ENCODE assay signal across 8 mouse cellular contexts in genomic region chr2:166683885-166684544, GRCm38 (mm10). TPM values are rescaled to one million over a fixed set of nuclear protein-coding genes. Genes with fewer than 3 reads are reported as not detected.
DNase-seq lines count a peak whose midpoint lies in the region; ATAC-seq lines count a peak whose summit lies in the region.

No protein-coding gene starts in this region.

- peak; percentile 64 for ATAC-seq in intestine, embryonic 15.5 days

- no peak overlapping the region for H3K4me3 ChIP-seq in intestine, embryonic 15.5 days (replicated peaks)
- peak overlapping the region; percentile 23; the same call in 1 of the 2 replicates for H3K4me3 ChIP-seq in midbrain, embryonic 10.5 days

- H3K4me2 ChIP-seq in intestine, embryonic 15.5 days (replicated peaks), result peak overlapping the region; percentile 36

- H3K36me3 ChIP-seq in intestine, embryonic 15.5 days, result no peaks in the 10 kb centered on the region
- peaks cover 4% of the 10 kb centered on the region; the same call in 1 of the 2 replicates for H3K36me3 ChIP-seq in midbrain, embryonic 10.5 days

- peaks cover 15% of the 10 kb centered on the region for H3K4me1 ChIP-seq in intestine, embryonic 15.5 days (replicated peaks)
- H3K4me1 ChIP-seq in midbrain, embryonic 10.5 days, result peaks cover 73% of the 10 kb centered on the region

- H3K27me3 ChIP-seq in intestine, embryonic 15.5 days (replicated peaks), result no peaks in the 10 kb centered on the region
- no peaks in the 10 kb centered on the region for H3K27me3 ChIP-seq in midbrain, embryonic 10.5 days (ENCODE audit: low read depth, poor library complexity, severe bottlenecking)

- no peaks in the 10 kb centered on the region for H3K9me3 ChIP-seq in intestine, embryonic 15.5 days
- no peaks in the 10 kb centered on the region for H3K9me3 ChIP-seq in midbrain, embryonic 10.5 days (replicated peaks)

- H3K27ac ChIP-seq in intestine, embryonic 15.5 days, result no peak overlapping the region
- peak overlapping the region; percentile 80 for H3K27ac ChIP-seq in midbrain, embryonic 10.5 days (replicated peaks)

- DNase-seq in kidney, postnatal 10 days, result peak; percentile 56
- no peak for DNase-seq in kidney, adult 8-10 months
- DNase-seq in embryo, embryonic 10 days (ENCODE audit: low spot score), result peak; percentile 77
- DNase-seq in midbrain, embryonic 10.5 days (ENCODE audit: low spot score), result peak; percentile 63
- no peak for DNase-seq in thymus, postnatal 36 days
- no peak for DNase-seq in cerebellum, adult 8-10 months
- no peak for DNase-seq in frontal cortex, postnatal 14 days (ENCODE audit: low spot score in 2 of 2)

- H3K9ac ChIP-seq in intestine, embryonic 15.5 days, result no peak overlapping the region

- WGBS in intestine, embryonic 15.5 days, result 18% methylated on average over 13 of the region's 13 CpGs
- 14% methylated on average over 13 of the region's 13 CpGs for WGBS in midbrain, embryonic 10.5 days

RNA-seq across cellular contexts. Expression of gene Prex1, which starts 29.6 kb away (rescaled TPM):
- polyA plus RNA-seq in intestine, embryonic 15.5 days (2015; fragmentation: Nextera tagmentation; extraction: Ambion mirVana), result 9.6 and 10.6 TPM in 2 replicates
- 32.3 and 33.7 TPM in 2 replicates for polyA plus RNA-seq in midbrain, embryonic 10.5 days (2016; fragmentation: Nextera tagmentation; extraction: Ambion mirVana)

Comparison
In these comparisons a context has a peak if more than half of its experiments do, and no peak if none do; other contexts are left out.
1. DNase-seq: peak in kidney, postnatal 10 days (single experiment), embryo, embryonic 10 days (single experiment) and midbrain, embryonic 10.5 days (single experiment); none in kidney, adult 8-10 months (0 of 2), thymus, postnatal 36 days (0 of 2), cerebellum, adult 8-10 months (single experiment) and frontal cortex, postnatal 14 days (0 of 2).